Mouse (Mus musculus): ENCODE measurements around the gene Armh3.

DNA sequence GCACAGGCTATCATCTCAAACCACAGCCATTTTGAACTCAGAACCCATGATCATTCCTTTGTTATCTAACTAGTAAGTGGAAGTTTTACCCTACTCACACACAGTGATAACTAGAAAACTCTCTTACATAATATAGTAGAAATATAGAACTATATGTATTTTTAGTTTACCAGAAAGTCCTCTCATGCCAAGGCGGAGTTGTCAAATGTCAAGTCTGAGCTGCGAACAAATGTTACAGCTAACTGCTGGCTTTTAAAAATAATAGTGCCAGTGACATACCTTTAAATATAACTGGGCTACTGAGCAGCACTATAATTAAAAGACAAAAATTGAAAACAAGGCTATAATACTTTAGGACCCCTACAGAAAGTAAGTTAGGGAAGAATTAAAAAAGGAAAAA is 51.0 kb downstream of the Armh3 start:
- TF ChIP-seq CTCF (conservative IDR thresholded peaks at IDR 0.05; ENCODE audit: low read length) (no peak), POU5F1 (IDR thresholded peaks at IDR 0.05; ENCODE audit: borderline replicate concordance, low read length) (no peak)
